Mouse (Mus musculus) heart, postnatal 14 days (tissue): ENCODE results near the gene Hmgcs1. TPM values are rescaled to one million over a fixed set of nuclear protein-coding genes. Genes with fewer than 3 reads are reported as not detected.
A peak's percentile ranks its signal among the peaks of the same experiment; 100 is the strongest.

ENCODE experiments used
- DNase-seq, 2 experiments: peaks; one replicate each; pipeline ENCODE4 v3.0.0; 2021 to 2022
- intact Hi-C: fragments of 180-260 bp; cut with DNase I; formaldehyde crosslinking; loops from one replicate; pipeline ENCODE4 v1.15.1; 2025
- total RNA-seq, 2 experiments: library from RNA; stranded (reverse); gene quantifications; 2 replicates each; pipeline ENCODE4 v1.2.3; 2021

The Hmgcs1 gene
- total RNA-seq, 2 experiments from 2014 or later, result 50.6 to 51.5 TPM

GRCm38 (mm10) chr13:119741390-119742237 lies 51.4 kb downstream of the Hmgcs1 start:
- no peak for DNase-seq
- intact Hi-C loops, result no loop called here

- intact Hi-C loops, result no loop called here
- no peak for DNase-seq
Measured at GRCm38 (mm10) chr13:119742711-119743415, 52.7 kb downstream of the Hmgcs1 start.

GRCm38 (mm10) chr13:119743470-119743869 lies 53.3 kb downstream of the Hmgcs1 start:
- intact Hi-C loops, result no loop called here
- DNase-seq, result no peak

- DNase-seq, result no peak
- intact Hi-C loops, result no loop called here
Measured at GRCm38 (mm10) chr13:119746930-119747329, 56.8 kb downstream of the Hmgcs1 start.

GRCm38 (mm10) chr13:119753859-119754634 lies 63.9 kb downstream of the Hmgcs1 start:
- DNase-seq, result no peak
- intact Hi-C loops, result no loop called here

- intact Hi-C loops, result loop anchor here (5.0 kb wide), 1 partner anchor 38 kb away; the partner anchor contains the start of gene Zfp131
- no peak for DNase-seq
Measured at GRCm38 (mm10) chr13:119754635-119755020, 64.4 kb downstream of the Hmgcs1 start.

GRCm38 (mm10) chr13:119755141-119755547 lies 65.0 kb downstream of the Hmgcs1 start:
- intact Hi-C loops, result loop anchor here (5.0 kb wide), 1 partner anchor 37 kb away; the partner anchor contains the start of gene Zfp131

GRCm38 (mm10) chr13:119755681-119756471 lies 65.7 kb downstream of the Hmgcs1 start, which contains the start of gene Nim1k:
Gene Nim1k, minus strand, starts transcription at chr13:119755882.
- intact Hi-C loops, result loop anchor here (5.0 kb wide), 1 partner anchor 36 kb away; the partner anchor contains the start of gene Zfp131
- peak; percentile 82 to 85 for DNase-seq

More at GRCm38 (mm10) chr13:119755141-119755547, 65.0 kb downstream of the Hmgcs1 start:
- no peak for DNase-seq

- intact Hi-C loops, result loop anchor here (5.0 kb wide), 1 partner anchor 35 kb away; the partner anchor contains the start of gene Zfp131
- no peak for DNase-seq
Measured at GRCm38 (mm10) chr13:119756831-119757230, 66.7 kb downstream of the Hmgcs1 start.

Other genes starting within 250 kb of the Hmgcs1 start
- 10 to 100 TPM; 12.2 to 12.4 TPM for gene 4833420G17Rik, start 227.6 kb upstream of the Hmgcs1 start, total RNA-seq
- gene Tmem267, start 202.3 kb upstream of the Hmgcs1 start, total RNA-seq, result 1 to 10 TPM; 7.2 to 7.4 TPM
- 1 to 10 TPM in 1 of 2 experiments, under 1 TPM in 1; 0.67 to 1.3 TPM for gene 3110070M22Rik, start 202.0 kb upstream of the Hmgcs1 start, total RNA-seq
- gene Ccl28, start 66.6 kb upstream of the Hmgcs1 start, total RNA-seq, result not detected
- under 1 TPM; 0.88 to 0.93 TPM for gene Nim1k, start 65.5 kb downstream of the Hmgcs1 start, total RNA-seq
- 10 to 100 TPM; 22.9 TPM for gene Zfp131, start 100.5 kb downstream of the Hmgcs1 start, total RNA-seq
- gene AF067063, start 139.8 kb downstream of the Hmgcs1 start, total RNA-seq, result not detected
- not detected for gene D13Ertd608e, start 145.6 kb downstream of the Hmgcs1 start, total RNA-seq
- gene Tcstv1, start 204.4 kb downstream of the Hmgcs1 start, total RNA-seq, result not detected
- gene Gm21761, start 238.9 kb downstream of the Hmgcs1 start, total RNA-seq, result not detected